8 mouse cellular contexts compared by ENCODE assay signal in genomic region chr8:95488698-95489332, GRCm38 (mm10). TPM values are rescaled to one million over a fixed set of nuclear protein-coding genes. Genes with fewer than 3 reads are reported as not detected.
DNase-seq lines count a peak whose midpoint lies in the region; ATAC-seq lines count a peak whose summit lies in the region.

No protein-coding gene starts in this region.

- no peaks in the 10 kb centered on the region for H3K36me3 ChIP-seq in hindbrain, embryonic 11.5 days (ENCODE audit: control insufficient read depth, insufficient read depth, low read length)

- whole genome bisulfite sequencing in hindbrain, embryonic 11.5 days: 1% methylated on average over 18 of the region's 42 CpGs

- peak; percentile 89 for ATAC-seq in hindbrain, embryonic 11.5 days (ENCODE audit: low FRiP score)

- peak; percentile 89 for DNase-seq in Muller cell, postnatal 12 days (ENCODE audit: inconsistent ontology term)
- DNase-seq in cerebellum, adult 9-10 months: peak; percentile 77
- peak; percentile 13 to 80 for DNase-seq in frontal cortex, adult 2 months (ENCODE audit: extremely low spot score in 1 of 2, low spot score in 1 of 2)
- peak; percentile 91 for DNase-seq in hindbrain, embryonic 11.5 days (ENCODE audit: low spot score)
- peak; percentile 72 to 77 for DNase-seq in layer of hippocampus, postnatal 14 days (ENCODE audit: low spot score in 2 of 2)
- DNase-seq in lung, postnatal 14 days: peak; percentile 91
- DNase-seq in ovary, postnatal 36 days (ENCODE audit: low spot score): peak; percentile 89
- peak; percentile 88 for DNase-seq in thymus, postnatal 25 days

- no peaks in the 10 kb centered on the region for H3K27me3 ChIP-seq in hindbrain, embryonic 11.5 days (ENCODE audit: control insufficient read depth, insufficient read depth, low read length)

- peak overlapping the region; percentile 37 for H3K4me2 ChIP-seq in hindbrain, embryonic 11.5 days (replicated peaks; ENCODE audit: low read depth, low read length)

- H3K27ac ChIP-seq in hindbrain, embryonic 11.5 days (ENCODE audit: low read depth, low read length): peak overlapping the region; percentile 56; the same call in 1 of the 2 replicates

- H3K9me3 ChIP-seq in hindbrain, embryonic 11.5 days (ENCODE audit: control insufficient read depth, low read length): no peaks in the 10 kb centered on the region

- peak overlapping the region; percentile 92 for H3K9ac ChIP-seq in hindbrain, embryonic 11.5 days (ENCODE audit: low read depth, low read length)

- peaks cover 2% of the 10 kb centered on the region; the same call in 1 of the 2 replicates for H3K4me1 ChIP-seq in hindbrain, embryonic 11.5 days (replicated peaks; ENCODE audit: control insufficient read depth, insufficient read depth, low read length)

- H3K4me3 ChIP-seq in hindbrain, embryonic 11.5 days (ENCODE audit: low read depth, low read length): peak overlapping the region; percentile 87

RNA-seq across cellular contexts. Expression of gene Csnk2a2, which starts 1.0 kb away (rescaled TPM):
- polyA plus RNA-seq in frontal cortex, adult 2 months (2012; rRNA removed): 45.8 and 48.5 TPM in 2 replicates
- 14.2 and 19.1 TPM in 2 replicates for polyA plus RNA-seq in hindbrain, embryonic 11.5 days (2014; fragmentation: Nextera tagmentation; extraction: Ambion mirVana)
- total RNA-seq in layer of hippocampus, postnatal 14 days (2021): 10 to 100 TPM; 77.4 to 79.8 TPM

RNA-seq across cellular contexts. Expression of gene Ccdc113, which starts 45.1 kb away (rescaled TPM):
- 2.0 and 2.2 TPM in 2 replicates for polyA plus RNA-seq in frontal cortex, adult 2 months (2012; rRNA removed)
- 2.4 and 2.5 TPM in 2 replicates for polyA plus RNA-seq in hindbrain, embryonic 11.5 days (2014; fragmentation: Nextera tagmentation; extraction: Ambion mirVana)
- 1 to 10 TPM; 1.1 to 2.1 TPM for total RNA-seq in layer of hippocampus, postnatal 14 days (2021)

RNA-seq across cellular contexts. Expression of gene Cfap20, which starts 54.1 kb away (rescaled TPM):
- 106 and 108 TPM in 2 replicates for polyA plus RNA-seq in frontal cortex, adult 2 months (2012; rRNA removed)
- polyA plus RNA-seq in hindbrain, embryonic 11.5 days (2014; fragmentation: Nextera tagmentation; extraction: Ambion mirVana): 141 and 145 TPM in 2 replicates
- 10 to 100 TPM; 58.5 to 62.5 TPM for total RNA-seq in layer of hippocampus, postnatal 14 days (2021)

Comparison
In these comparisons a context has a peak if more than half of its experiments do, and no peak if none do; other contexts are left out.
1. Peak in every context shown above with its lines: DNase-seq, ATAC-seq, H3K4me3 ChIP-seq and H3K27ac ChIP-seq.